Mouse (Mus musculus) liver, adult 2 months (tissue): ENCODE measurements around the gene Mc1r. TPM values are rescaled to one million over a fixed set of nuclear protein-coding genes. Genes with fewer than 3 reads are reported as not detected.

Experiments used
- DNase-seq: peaks from one replicate; pipeline ENCODE4 v3.0.0-alpha.2; 2011; ENCODE audit warnings: low read depth, low spot score; ENCODE audit errors: extremely low read depth
- H3K27ac ChIP-seq: fragments of 200-500 bp; replicated peaks from 2 replicates; pipeline ENCODE4 v1.5.1; 2012; ENCODE audit warnings: low read depth, mild to moderate bottlenecking, control low read depth, inconsistent platforms, low read length; ENCODE audit not compliant: insufficient read depth
- H3K27me3 ChIP-seq: fragments of 200-500 bp; 2 replicates; pipeline ENCODE4 v1.6.1; 2012; ENCODE audit warnings: mild to moderate bottlenecking, moderate library complexity, low read length, inconsistent platforms; ENCODE audit not compliant: control insufficient read depth, insufficient read depth
- H3K36me3 ChIP-seq: fragments of 200-500 bp; 2 replicates; pipeline ENCODE4 v1.6.1; 2012; ENCODE audit warnings: low read length, inconsistent platforms; ENCODE audit not compliant: control insufficient read depth, insufficient read depth
- H3K4me1 ChIP-seq: fragments of 200-500 bp; 2 replicates; pipeline ENCODE4 v1.6.1; 2011; ENCODE audit warnings: low read length; ENCODE audit not compliant: control insufficient read depth, insufficient read depth
- H3K4me3 ChIP-seq: fragments of 200-500 bp; 2 replicates; pipeline ENCODE4 v1.5.1; 2011; ENCODE audit warnings: low read depth, mild to moderate bottlenecking, control low read depth, low read length, moderate library complexity; ENCODE audit not compliant: insufficient read depth
- H3K79me2 ChIP-seq: fragments of 200-500 bp; 2 replicates; pipeline ENCODE4 v1.6.1; 2012; ENCODE audit warnings: inconsistent platforms, mild to moderate bottlenecking, low read length, moderate library complexity; ENCODE audit not compliant: control insufficient read depth, insufficient read depth
- H3K9ac ChIP-seq: fragments of 200-500 bp; 2 replicates; pipeline ENCODE4 v1.6.1; 2012; ENCODE audit warnings: low read depth, mild to moderate bottlenecking, control low read depth, inconsistent platforms, low read length
- CTCF ChIP-seq: fragments of 200-500 bp; IDR thresholded peaks from 2 replicates; pipeline ENCODE4 v1.5.1; 2011; ENCODE audit warnings: low read depth, low read length, control low read depth
- POLR2A ChIP-seq: fragments of 200-500 bp; IDR thresholded peaks from 2 replicates; pipeline ENCODE4 v1.6.1; 2011; ENCODE audit warnings: low read length, control low read depth; ENCODE audit not compliant: insufficient read depth; ENCODE audit errors: extremely low read depth
- WGBS: fragments of 180-500 bp; shearing (Covaris S2); methylation state at CpG from one replicate; pipeline ENCODE4 v1.1.7; 2018; 5-methylcytosine and 5-hydroxymethylcytosine counted together
- polyA plus RNA-seq: library from polyadenylated mRNA; depleted of rRNA; stranded (reverse); fragments of >200 nt; gene quantifications from 2 replicates; pipeline ENCODE4 v1.2.3, GENCODE M21; 2012; rRNA removed
- total RNA-seq: library from RNA; depleted of rRNA; stranded (reverse); fragments of >200 nt; gene quantifications from 2 replicates; pipeline ENCODE4 v1.2.3, GENCODE M21; 2014; rRNA removed

The Mc1r gene
- total and polyA plus RNA-seq, 2 experiments = not detected

DNA sequence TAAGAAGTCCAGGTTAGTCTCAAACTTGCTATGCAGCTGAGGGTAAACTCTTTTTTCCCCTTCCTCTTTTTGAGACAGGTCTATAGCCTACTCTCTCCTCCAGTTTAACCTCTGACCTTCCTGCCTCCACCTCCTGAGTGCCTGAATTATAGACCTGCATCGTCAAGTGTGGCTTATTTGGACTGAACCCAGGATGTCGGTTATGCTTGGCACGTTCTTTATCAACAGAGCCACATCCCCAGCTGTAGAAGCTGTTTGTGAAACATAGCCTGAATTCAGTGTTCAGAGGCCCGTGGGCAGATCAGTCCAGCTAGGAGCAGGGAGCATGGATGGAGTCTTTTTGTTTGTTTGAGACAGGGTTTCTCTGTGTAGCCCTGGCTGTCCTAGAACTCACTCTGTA, 45.2 kb downstream of the Mc1r start:
- no peaks in the 10 kb centered on the region for H3K27me3 ChIP-seq
- TF ChIP-seq CTCF = no peak
- no peak for TF ChIP-seq POLR2A
- no peak for DNase-seq
- no peaks in the 10 kb centered on the region for H3K79me2 ChIP-seq
- H3K9ac ChIP-seq = no peak overlapping the region
- H3K4me3 ChIP-seq = no peak overlapping the region
- H3K27ac ChIP-seq = no peak overlapping the region
- 59% methylated on average over 4 of the region's 4 CpGs for WGBS
- no peaks in the 10 kb centered on the region for H3K4me1 ChIP-seq
- H3K36me3 ChIP-seq = peaks cover 15% of the 10 kb centered on the region

DNA sequence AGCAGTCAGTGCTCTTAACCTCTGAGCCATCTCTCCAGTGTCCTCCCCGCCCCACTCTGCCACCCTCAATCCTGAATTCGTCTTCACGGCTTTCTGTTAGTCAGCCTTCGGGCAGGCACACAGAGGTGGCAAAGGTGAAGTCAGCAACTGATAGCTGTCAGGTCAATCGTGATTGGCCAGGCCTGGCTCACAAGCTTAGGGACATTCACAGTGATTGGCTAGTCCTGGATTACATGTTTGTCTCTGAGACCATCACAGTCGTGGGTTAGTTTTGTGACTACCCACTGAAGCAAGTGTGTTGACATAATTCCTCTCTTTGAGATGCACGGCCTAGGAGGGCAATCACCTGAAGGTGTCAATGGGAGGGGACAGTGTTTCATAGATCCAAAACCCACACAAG, 46.4 kb downstream of the Mc1r start:
- TF ChIP-seq POLR2A (no peak), CTCF (no peak)
- H3K36me3 ChIP-seq = peaks cover 23% of the 10 kb centered on the region
- no peak overlapping the region for H3K27ac ChIP-seq
- no peak overlapping the region for H3K4me3 ChIP-seq
- H3K27me3 ChIP-seq = no peaks in the 10 kb centered on the region
- no peaks in the 10 kb centered on the region for H3K4me1 ChIP-seq
- no peak for DNase-seq
- no peaks in the 10 kb centered on the region for H3K79me2 ChIP-seq
- 83% methylated on average over 7 of the region's 7 CpGs for WGBS
- H3K9ac ChIP-seq = no peak overlapping the region

DNA sequence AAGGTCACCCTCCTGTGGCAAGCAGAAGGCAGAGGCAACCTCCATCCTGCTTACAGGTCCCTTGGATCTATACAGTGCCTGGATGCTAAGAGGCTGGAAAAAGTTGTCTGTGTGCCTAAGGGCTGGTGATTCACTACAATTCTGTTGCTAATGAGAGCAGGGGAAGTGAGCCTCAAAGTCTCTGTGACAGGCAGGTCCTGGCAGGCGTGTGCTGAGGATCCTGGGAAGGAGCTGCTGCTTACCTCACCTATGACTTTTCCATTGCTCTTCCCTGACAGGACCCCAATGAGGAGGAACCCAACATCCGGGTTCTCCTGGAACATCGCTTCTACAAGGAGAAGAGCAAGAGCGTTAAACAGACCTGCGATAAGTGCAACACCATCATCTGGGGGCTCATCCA, 47.0 kb downstream of the Mc1r start:
- no peak overlapping the region for H3K27ac ChIP-seq
- H3K36me3 ChIP-seq = peaks cover 29% of the 10 kb centered on the region
- WGBS = 91% methylated on average over 5 of the region's 5 CpGs
- DNase-seq = no peak
- TF ChIP-seq CTCF (no peak), POLR2A (no peak)
- H3K9ac ChIP-seq = no peak overlapping the region
- no peaks in the 10 kb centered on the region for H3K27me3 ChIP-seq
- H3K4me3 ChIP-seq = no peak overlapping the region
- no peaks in the 10 kb centered on the region for H3K4me1 ChIP-seq
- no peaks in the 10 kb centered on the region for H3K79me2 ChIP-seq

- Histone ChIP-seq H3K36me3 (peaks cover 33% of the 10 kb centered on the region), H3K4me3 (no peak overlapping the region)
Observed at GRCm38 (mm10) chr8:123454559-123454958, 47.7 kb downstream of the Mc1r start.

More at GRCm38 (mm10) chr8:123454559-123454958, 47.7 kb downstream of the Mc1r start:
- no peaks in the 10 kb centered on the region for H3K4me1 ChIP-seq
- DNase-seq = no peak
- H3K79me2 ChIP-seq = no peaks in the 10 kb centered on the region
- H3K27me3 ChIP-seq = no peaks in the 10 kb centered on the region
- H3K9ac ChIP-seq = no peak overlapping the region
- WGBS = 97% methylated on average over 6 of the region's 6 CpGs
- H3K27ac ChIP-seq = no peak overlapping the region
- TF ChIP-seq CTCF (no peak), POLR2A (no peak)

Other genes with a start within 250 kb of the Mc1r start
- gene Sult5a1, start 248.8 kb upstream of the Mc1r start, total RNA-seq = 15.5 and 29.8 TPM in 2 replicates
- gene Sult5a1, start 248.8 kb upstream of the Mc1r start, polyA plus RNA-seq = 62.7 and 154 TPM in 2 replicates
- gene Dpep1, start 220.9 kb upstream of the Mc1r start, total RNA-seq = 0.55 and 0.74 TPM in 2 replicates
- gene Dpep1, start 220.9 kb upstream of the Mc1r start, polyA plus RNA-seq = 0.45 and 1.8 TPM in 2 replicates
- gene Chmp1a, start 194.3 kb upstream of the Mc1r start, total RNA-seq = 51.5 and 58.5 TPM in 2 replicates
- gene Chmp1a, start 194.3 kb upstream of the Mc1r start, polyA plus RNA-seq = 67.1 and 67.7 TPM in 2 replicates
- gene Spata33, start 194.3 kb upstream of the Mc1r start, total RNA-seq = 0.28 and 0.34 TPM in 2 replicates
- gene Spata33, start 194.3 kb upstream of the Mc1r start, polyA plus RNA-seq = 0.13 and 0.61 TPM in 2 replicates
- 16.9 and 18.2 TPM in 2 replicates for gene Cdk10, start 182.3 kb upstream of the Mc1r start, total RNA-seq
- 29.8 and 45.1 TPM in 2 replicates for gene Cdk10, start 182.3 kb upstream of the Mc1r start, polyA plus RNA-seq
- 16.8 and 18.1 TPM in 2 replicates for gene Spata2l, start 170.9 kb upstream of the Mc1r start, total RNA-seq
- gene Spata2l, start 170.9 kb upstream of the Mc1r start, polyA plus RNA-seq = 27.3 and 41.2 TPM in 2 replicates
- gene Zfp276, start 152.9 kb upstream of the Mc1r start, total RNA-seq = 21.3 and 26.3 TPM in 2 replicates
- 17.7 and 24.5 TPM in 2 replicates for gene Zfp276, start 152.9 kb upstream of the Mc1r start, polyA plus RNA-seq
- 5.6 and 6.6 TPM in 2 replicates for gene Vps9d1, start 152.8 kb upstream of the Mc1r start, total RNA-seq
- 40.9 and 48.8 TPM in 2 replicates for gene Vps9d1, start 152.8 kb upstream of the Mc1r start, polyA plus RNA-seq
- gene Fanca, start 88.5 kb upstream of the Mc1r start, total RNA-seq = 0.94 and 1.8 TPM in 2 replicates
- gene Fanca, start 88.5 kb upstream of the Mc1r start, polyA plus RNA-seq = 0.88 and 1.1 TPM in 2 replicates
- gene Spire2, start 74.4 kb upstream of the Mc1r start, total RNA-seq = under 0.01 and 0.07 TPM in 2 replicates
- gene Spire2, start 74.4 kb upstream of the Mc1r start, polyA plus RNA-seq = 0.13 TPM in 1 of 2 replicates, not detected in the other
- 86.7 and 94.3 TPM in 2 replicates for gene Tcf25, start 33.4 kb upstream of the Mc1r start, total RNA-seq
- gene Tcf25, start 33.4 kb upstream of the Mc1r start, polyA plus RNA-seq = 83.8 and 117 TPM in 2 replicates
- gene Tubb3, start 4.3 kb downstream of the Mc1r start, total RNA-seq = 0.67 TPM in 1 of 2 replicates, not detected in the other
- gene Tubb3, start 4.3 kb downstream of the Mc1r start, polyA plus RNA-seq = not detected in 2 replicates
- gene Def8, start 16.4 kb downstream of the Mc1r start, total RNA-seq = 20.5 and 20.6 TPM in 2 replicates
- gene Def8, start 16.4 kb downstream of the Mc1r start, polyA plus RNA-seq = 32.2 and 33.5 TPM in 2 replicates
- 22.8 and 26.0 TPM in 2 replicates for gene Afg3l1, start 70.8 kb downstream of the Mc1r start, total RNA-seq
- gene Afg3l1, start 70.8 kb downstream of the Mc1r start, polyA plus RNA-seq = 36.3 and 37.8 TPM in 2 replicates
- gene Dbndd1, start 108.4 kb downstream of the Mc1r start, total RNA-seq = not detected in 2 replicates
- not detected in 2 replicates for gene Dbndd1, start 108.4 kb downstream of the Mc1r start, polyA plus RNA-seq
- 1.8 TPM in 2 replicates for gene Gas8, start 111.7 kb downstream of the Mc1r start, total RNA-seq
- 1.4 and 1.6 TPM in 2 replicates for gene Gas8, start 111.7 kb downstream of the Mc1r start, polyA plus RNA-seq
- gene Rhou, start 246.8 kb downstream of the Mc1r start, total RNA-seq = 25.6 and 41.1 TPM in 2 replicates
- gene Rhou, start 246.8 kb downstream of the Mc1r start, polyA plus RNA-seq = 34.1 and 38.6 TPM in 2 replicates